Mouse (Mus musculus) testis, postnatal 10 days (tissue): ENCODE results near the gene Plxnc1.

Experiments used
- DNase-seq: peaks from one replicate; pipeline ENCODE4 v3.0.0; 2021; ENCODE audit warnings: low spot score

The Plxnc1 gene

DNA sequence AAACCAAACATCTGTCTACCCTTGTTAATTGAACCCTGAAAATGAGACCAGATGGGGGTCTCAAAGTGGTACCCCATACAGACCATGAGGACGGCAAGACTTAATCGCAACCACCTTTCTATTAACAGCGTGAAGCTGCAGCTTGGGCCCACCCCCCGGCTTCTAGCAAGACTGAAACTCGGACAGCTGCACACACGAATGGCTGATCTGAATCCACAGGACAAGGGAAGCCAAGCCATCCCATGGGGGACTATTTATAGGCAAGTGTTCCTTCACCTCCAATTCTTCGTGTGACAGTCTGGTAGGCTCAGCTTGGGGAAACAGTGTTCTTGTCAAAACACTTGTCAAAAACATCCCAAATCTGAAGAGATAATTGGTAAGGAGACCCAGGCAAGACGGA lies 24.1 kb downstream of the Plxnc1 start:
- DNase-seq = no peak

GRCm38 (mm10) chr10:94919960-94920359 lies 24.7 kb downstream of the Plxnc1 start:
- DNase-seq = no peak

- DNase-seq = no peak
Observed at GRCm38 (mm10) chr10:94919552-94919951, 25.1 kb downstream of the Plxnc1 start.

- no peak for DNase-seq
Observed at GRCm38 (mm10) chr10:94918618-94919017, 26.0 kb downstream of the Plxnc1 start.

DNA sequence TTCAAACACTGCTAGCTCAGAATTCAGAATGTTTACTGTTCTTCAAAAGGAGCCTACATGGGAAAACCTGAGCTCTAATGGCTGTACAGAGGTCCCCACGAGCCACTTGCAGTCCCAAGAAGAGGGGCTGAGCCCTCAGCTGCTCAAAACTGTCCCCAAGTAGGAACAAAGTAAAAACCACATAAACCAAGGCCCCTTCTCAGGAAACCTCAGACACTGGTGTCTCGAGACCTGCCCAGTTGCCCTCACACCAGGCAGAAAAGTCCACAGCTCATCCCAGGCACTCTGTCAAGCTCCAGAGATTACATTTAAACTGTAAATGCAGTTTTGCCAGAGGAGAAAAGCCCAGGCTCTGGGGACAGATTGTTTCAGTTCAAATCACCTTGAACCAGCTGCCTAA lies 26.6 kb downstream of the Plxnc1 start:
- no peak for DNase-seq

GRCm38 (mm10) chr10:94917354-94917753 lies 27.3 kb downstream of the Plxnc1 start:
- no peak for DNase-seq

DNA sequence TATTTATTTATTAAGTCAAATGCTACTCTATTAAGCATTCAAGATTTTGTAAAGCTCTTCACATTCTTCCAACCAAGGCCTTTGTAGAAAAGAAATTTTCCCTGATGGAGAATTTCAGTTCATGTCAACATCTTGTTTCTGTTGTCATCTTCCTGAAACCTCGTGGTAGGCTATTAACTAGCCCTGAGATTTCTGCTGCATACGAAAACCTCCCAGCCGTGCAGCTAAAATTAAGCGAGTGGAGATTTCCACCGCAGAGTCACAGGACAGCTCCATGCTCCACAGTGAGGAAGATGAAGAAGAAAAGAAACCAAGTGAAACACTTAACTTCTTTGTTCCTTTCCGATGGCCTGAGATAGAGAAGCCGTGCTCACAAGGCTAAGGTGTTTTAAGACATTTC lies 28.0 kb downstream of the Plxnc1 start:
- no peak for DNase-seq

DNA sequence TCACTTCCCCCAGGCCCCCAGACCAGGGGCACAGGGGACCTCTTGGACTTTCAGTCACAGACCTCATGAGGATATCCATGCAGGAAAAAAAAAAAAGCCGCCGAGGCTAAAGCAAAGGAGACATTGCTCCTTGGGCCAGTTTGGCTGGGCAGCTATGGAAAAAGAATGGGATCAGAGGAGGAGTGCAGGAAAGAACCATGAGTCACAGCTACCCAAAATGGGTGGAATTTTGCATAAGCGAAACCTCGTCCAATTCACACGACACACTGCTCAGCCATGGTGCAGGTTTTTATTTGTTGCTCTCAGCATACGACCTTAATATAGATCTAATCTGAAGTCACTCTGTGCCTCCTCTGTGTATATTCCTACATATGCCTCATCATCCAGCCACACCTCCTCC lies 28.9 kb downstream of the Plxnc1 start:
- DNase-seq = no peak

- DNase-seq = no peak
Observed at GRCm38 (mm10) chr10:94914081-94914480, 30.6 kb downstream of the Plxnc1 start.

GRCm38 (mm10) chr10:94913336-94913739 lies 31.3 kb downstream of the Plxnc1 start:
- DNase-seq = no peak

- no peak for DNase-seq
Observed at GRCm38 (mm10) chr10:94912551-94912950, 32.1 kb downstream of the Plxnc1 start.

GRCm38 (mm10) chr10:94911102-94911501 lies 33.5 kb downstream of the Plxnc1 start:
- DNase-seq = no peak

- DNase-seq = no peak
Observed at GRCm38 (mm10) chr10:94910570-94910969, 34.1 kb downstream of the Plxnc1 start.

- no peak for DNase-seq
Observed at GRCm38 (mm10) chr10:94909789-94910188, 34.8 kb downstream of the Plxnc1 start.

DNA sequence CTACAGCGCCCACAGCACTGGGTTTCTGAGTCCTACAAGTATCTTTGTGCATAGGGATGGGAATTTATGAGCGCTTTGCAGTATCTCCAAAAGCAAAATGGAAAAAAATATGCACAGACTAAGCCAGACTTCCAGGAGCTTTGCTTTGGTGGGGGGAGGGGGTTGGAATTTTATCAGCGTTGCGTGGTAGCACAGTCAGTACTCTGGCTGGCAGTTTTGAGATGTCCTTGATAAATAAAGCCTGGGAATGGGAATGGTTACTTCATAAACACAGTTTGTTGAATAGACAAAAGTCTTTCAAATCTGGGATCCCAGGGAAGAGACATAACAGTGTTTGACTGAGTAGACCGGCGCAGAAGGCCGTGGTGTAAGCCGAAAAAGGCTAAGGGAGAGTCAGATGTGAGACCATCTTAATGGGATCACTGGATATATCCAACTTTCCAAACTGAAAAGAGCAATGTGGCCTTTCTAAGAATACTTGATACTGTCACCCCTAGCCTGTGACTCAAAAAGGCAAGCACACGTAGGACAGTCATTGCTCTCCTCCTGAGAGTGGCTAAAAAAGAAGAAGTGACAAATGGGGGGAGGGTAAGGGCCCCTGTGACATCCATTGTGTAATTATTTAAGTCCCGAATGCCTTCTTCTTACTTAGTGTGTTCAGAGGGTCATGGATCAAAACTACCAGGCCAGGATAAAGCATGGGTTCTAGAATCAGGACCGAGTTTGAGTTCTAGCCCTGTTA lies 35.5 kb downstream of the Plxnc1 start:
- peak; percentile 66 for DNase-seq

DNA sequence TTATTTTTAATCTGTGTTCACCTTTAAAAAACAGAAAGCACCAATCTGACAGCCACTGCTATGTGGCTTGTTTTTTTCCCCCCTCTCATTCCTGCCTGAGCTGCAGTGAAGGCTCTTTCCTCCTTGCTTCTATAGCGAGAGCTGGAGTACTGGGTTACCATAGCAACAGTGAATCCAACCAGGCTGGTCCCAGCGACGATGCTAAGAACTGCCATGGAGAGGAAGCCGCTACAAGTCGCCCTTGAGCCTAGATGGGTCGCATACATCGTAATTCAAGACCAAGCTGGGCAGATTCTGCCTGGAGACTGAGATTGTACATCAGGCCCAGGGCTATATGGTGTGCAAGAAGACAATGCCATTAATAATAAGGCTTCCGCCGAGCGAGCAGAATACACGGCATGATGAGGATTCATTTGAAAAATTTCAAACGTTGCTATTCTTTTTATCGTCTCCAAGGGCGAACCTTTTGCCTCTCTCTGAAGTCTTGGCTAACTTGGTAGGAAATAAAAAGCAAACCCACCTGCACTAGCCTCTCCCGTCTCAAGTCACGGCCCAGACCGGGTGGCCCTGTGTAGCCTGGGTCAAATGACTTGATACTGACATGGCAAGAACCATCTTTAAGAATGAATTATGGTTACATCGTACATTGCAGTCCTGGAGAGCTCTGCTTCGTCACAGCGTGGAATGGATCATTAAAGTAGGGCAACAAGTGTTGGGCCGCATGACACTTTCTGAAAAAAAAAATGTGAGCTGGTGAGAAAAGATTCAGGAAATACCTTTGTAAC lies 38.8 kb downstream of the Plxnc1 start:
- no peak for DNase-seq

- no peak for DNase-seq
Observed at GRCm38 (mm10) chr10:94905219-94905618, 39.4 kb downstream of the Plxnc1 start.

DNA sequence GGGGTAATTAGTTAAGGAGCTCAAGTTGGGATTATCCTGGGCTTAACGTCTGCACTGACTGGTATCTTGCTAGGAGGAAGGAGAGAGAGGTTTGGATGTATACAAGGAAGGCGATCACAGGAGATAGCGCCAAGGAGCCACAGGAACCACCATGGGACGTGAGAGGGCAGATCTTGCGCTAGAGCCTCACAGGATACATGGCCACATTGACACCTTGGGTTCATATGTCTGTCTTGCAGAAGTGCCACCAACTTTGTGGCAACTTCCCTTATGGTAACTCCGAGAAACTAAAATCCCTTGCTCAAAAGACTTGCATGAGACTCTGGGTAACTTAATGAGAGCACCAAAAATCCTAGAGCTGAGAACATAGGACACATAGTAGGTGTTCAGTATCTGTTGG lies 47.7 kb downstream of the Plxnc1 start:
- DNase-seq = no peak

GRCm38 (mm10) chr10:94896311-94896710 lies 48.3 kb downstream of the Plxnc1 start:
- no peak for DNase-seq

DNA sequence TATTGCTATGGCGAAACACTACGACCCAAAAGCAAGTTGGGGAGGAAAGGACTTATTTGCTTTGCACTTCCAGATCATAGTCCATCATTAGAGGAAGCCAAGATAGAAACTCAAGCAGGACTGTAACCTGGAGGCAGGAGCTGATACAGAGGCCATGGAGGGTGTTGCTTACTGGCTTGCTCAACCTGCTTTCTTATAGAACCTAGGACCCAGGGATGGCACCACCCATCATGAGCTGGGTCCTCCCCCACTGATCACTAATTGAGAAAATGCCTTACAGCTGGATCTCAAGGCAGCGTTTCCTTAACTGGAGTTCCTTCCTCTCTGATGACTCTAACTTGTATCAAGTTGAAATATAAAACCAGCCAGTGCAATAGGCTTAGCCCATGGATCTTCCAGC lies 48.8 kb downstream of the Plxnc1 start:
- no peak for DNase-seq

DNA sequence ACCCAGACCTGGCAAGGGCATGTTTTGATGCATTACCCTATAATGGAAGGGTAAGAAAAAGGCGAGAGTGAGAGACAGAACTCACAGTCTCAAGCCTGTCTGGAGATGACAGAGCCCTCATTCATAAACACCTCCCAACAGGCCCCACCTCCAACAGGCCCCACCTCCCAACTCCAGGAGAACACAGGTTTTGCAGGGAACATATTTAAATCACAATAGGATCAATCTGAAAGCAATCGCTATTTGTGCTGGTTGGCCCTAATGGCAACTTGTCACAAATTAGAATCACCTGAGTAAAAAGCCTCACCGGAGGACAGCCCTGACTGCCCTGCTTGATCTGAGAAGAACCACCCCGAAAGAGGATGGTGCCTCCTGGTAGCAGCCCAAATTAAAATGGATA lies 54.9 kb downstream of the Plxnc1 start:
- no peak for DNase-seq

GRCm38 (mm10) chr10:94883216-94883615 lies 61.4 kb downstream of the Plxnc1 start:
- peak; percentile 55 for DNase-seq

GRCm38 (mm10) chr10:94871506-94871905 lies 73.1 kb downstream of the Plxnc1 start:
- DNase-seq = no peak

DNA sequence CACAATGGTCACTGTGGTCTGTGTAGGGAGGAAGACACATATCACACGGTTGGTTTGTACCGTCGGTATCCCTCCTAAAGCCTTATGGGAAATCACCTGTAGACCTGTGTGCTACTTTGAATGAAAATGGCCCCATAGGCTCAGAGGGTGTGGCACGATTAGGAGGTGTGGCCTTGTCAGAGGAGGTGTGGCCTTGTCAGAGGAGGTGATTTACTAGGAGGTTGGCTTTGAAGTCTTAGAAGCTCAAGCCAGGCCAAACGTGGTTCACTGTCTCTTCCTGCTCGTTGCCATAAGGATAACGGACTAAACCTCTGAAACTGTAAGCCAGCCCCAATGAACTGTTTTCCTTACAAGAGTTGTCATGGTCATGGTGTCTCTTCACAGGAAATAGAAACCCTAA lies 73.5 kb downstream of the Plxnc1 start:
- no peak for DNase-seq
